Mouse (Mus musculus): Measurements from ENCODE around the gene Rtn4r.

DNA sequence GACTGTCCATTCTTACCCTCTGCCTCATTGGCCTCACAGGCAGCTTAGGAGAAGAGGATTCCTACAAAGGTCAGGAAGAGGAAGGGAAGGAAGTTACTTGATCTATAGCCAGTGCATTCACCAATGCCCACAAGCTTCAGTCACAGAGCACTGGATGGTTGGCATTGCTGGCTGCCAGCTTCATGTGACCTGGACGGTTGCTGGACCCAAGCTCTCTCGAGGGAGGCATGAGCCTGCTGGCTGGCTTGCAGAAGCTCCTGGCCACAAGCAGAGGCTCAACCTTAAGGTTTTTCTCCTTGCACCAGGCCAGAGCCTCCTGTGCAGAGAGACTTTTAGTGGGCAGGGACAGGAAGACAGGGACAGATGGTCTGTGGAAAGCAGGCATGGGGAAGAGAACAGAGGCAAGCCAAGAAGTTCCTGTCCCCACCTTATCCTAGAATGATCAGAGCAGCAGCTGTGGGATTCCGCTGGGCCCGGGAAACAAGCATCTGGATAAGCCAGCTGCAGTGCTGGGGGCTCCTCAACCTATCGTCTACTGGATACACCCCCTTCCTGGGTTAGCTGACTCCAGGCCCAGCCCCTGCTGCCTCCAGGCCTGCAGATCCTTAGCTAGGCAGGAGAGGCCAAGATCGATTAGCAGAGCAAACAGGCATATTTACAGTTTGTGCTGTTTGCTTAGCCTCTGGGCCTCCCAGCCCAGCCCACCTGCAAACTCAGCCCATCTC is 48.5 kb downstream of the Rtn4r start:
- TF ChIP-seq POLR2A (IDR thresholded peaks at IDR 0.05; ENCODE audit: insufficient read depth, low read depth, low read length): no peak
- no peak for TF ChIP-seq CTCF (IDR thresholded peaks at IDR 0.05; ENCODE audit: insufficient read depth, low read depth, low read length)
